Mouse (Mus musculus): ENCODE measurements around the gene Ssbp3.

DNA sequence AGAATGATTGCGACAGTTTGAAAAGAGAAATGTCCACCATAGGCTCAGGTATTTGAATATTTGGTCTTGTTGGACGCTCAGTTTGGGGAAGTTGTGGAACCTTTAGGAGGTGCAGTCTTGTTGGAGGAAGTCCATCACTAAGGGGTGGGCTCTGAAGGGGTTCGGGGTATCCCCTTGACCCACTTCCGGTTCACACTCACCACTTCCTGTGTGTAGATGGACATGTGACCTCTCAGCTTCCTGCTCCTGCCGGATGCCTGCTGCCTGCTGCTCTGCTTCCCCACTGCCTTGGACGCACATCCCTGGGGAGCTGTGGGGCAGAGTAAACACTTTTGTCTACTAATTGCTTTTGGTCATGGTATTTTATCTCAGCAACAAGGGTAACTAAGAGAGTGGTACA lies 29.4 kb upstream of the Ssbp3 start:
- TF ChIP-seq RCOR1 (IDR thresholded peaks at IDR 0.05; ENCODE audit: low read depth, low read length) (no peak), TCF12 (IDR thresholded peaks at IDR 0.05; ENCODE audit: low read depth, low read length) (no peak), POLR2AphosphoS2 (IDR thresholded peaks at IDR 0.05; ENCODE audit: low read length) (no peak), CTCF (IDR thresholded peaks at IDR 0.05 in 2 of 3, conservative IDR thresholded peaks at IDR 0.05 in 1 of 3; ENCODE audit: control insufficient read depth in 1 of 3, insufficient read depth in 1 of 3, low read depth in 2 of 3, low read length in 3 of 3, poor library complexity in 1 of 3, severe bottlenecking in 1 of 3) (no peak)

Data from MEL (cell line).